Mouse (Mus musculus) ovary, adult 2 months (tissue): ENCODE data around the gene Ankmy1. TPM values are rescaled to one million over a fixed set of nuclear protein-coding genes. Genes with fewer than 3 reads are reported as not detected.

ENCODE experiments used
- polyA plus RNA-seq: library from polyadenylated mRNA; depleted of rRNA; stranded (reverse); fragments of >200 nt; gene quantifications from 2 replicates; pipeline ENCODE4 v1.2.3, GENCODE M21; 2012; rRNA removed

Ankmy1 gene
- 0.60 and 0.76 TPM in 2 replicates for polyA plus RNA-seq

DNA sequence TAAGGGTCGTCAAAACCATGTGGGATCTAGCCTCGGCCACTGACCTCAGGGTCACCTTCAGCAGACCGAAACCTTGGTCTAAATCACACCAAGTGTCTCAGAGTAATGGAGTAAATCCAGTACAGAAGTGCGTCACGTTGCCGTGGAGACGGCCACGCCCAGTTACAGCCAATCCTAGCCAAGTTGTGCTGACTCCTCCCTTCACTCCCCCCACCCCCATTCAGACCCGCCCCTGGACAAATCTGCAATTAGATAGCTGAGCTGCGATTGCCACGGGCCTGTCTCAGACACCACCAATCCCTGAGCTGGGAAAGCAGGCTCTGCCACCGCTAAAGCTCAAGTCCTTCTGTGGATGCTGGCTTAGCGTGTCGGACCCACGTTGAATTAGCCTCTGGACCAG is at the start of gene Ankmy1:
TSS of gene Ankmy1 (minus strand) at position 121 of the 400 bp plus-strand sequence.

DNA sequence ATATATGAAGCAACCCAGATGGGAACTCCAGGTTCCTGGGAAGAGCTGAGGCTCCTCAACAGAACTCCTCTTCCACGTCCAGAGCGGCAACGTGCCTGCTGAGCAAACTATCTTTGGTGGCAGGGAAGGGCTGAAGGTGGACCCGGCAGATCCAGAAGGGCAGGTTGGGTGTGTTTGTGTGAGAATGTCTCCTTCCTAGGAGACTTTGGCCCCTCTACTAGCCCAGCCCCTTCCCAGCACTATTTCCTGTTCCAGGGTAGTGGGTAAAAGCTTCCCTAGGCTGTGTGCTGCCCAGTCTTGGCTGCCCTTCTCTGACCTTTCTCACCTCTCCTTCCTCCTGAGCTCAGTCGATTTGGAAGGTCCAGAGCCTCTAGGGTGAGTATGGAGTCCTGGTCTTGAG is 47.9 kb upstream of the Ankmy1 start, which contains the start of gene Gpr35:
TSS of gene Gpr35 (plus strand) at position 259 of the 400 bp plus-strand sequence.

DNA sequence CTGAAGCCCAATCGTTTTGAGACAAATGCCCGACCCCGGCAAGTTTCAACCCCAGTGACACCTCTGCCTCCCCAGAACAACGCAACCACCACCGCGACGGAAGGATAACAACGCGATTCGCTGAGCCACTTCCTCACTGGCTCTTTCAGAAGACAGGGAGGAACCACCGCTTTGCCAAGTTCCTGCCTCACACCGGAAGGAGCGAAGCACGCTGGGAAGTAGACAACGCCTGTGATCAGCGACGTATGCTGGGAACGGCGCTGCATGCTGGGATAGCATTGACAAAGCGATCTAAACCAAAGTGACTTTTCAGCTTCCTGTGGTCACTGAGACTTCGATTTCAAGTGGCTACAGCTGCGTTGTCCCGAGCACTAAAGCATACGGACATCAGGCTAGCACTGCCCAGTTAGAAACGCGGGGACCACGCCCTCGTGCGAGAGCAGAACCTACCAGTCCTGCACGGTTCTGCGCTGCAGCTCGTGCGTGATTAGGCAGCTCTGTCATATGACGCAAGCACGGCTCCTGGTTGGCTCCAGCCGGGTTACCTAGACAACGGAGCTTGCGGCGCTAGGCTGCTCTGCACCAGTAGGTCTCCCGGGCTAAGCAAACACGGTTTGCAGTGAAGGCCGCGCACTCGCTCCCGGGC is 31.6 kb upstream of the Ankmy1 start, which contains the start of gene Capn10:
TSS of gene Capn10 (plus strand) at position 195 of the 646 bp plus-strand sequence.

DNA sequence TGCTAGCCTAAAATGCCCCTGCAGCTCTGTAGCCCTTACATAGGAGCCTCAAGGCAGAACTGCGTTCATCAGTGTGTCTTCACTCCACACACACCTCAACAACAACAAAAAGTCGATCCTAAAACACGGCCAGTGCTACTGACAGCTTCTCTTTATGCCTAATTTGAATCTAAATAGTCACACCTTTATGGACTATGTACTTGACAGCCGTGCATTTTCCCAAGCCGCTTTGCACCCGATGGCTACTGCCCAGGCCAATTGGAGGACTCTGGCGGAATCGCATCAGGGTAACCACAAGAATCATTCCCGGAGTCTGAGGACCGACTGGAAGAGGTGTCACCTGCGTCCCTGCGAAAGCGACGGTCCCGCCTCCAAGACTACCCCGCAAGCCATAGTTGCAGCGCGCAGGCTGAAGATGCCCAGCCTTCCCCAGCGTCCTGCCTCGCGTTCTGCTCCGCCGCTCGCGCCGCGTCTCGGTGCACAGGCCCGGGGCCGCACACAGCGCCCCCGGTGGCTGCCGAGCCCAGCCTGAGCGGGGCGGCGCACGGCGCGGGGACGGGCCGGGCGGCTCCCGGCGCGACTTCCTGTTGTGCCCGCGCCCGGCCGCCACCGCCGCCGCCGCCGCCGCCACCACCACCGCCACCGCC is 7.7 kb upstream of the Ankmy1 start, which contains the start of gene Rnpepl1:
TSS of gene Rnpepl1 (plus strand) at position 545 of the 647 bp plus-strand sequence.

DNA sequence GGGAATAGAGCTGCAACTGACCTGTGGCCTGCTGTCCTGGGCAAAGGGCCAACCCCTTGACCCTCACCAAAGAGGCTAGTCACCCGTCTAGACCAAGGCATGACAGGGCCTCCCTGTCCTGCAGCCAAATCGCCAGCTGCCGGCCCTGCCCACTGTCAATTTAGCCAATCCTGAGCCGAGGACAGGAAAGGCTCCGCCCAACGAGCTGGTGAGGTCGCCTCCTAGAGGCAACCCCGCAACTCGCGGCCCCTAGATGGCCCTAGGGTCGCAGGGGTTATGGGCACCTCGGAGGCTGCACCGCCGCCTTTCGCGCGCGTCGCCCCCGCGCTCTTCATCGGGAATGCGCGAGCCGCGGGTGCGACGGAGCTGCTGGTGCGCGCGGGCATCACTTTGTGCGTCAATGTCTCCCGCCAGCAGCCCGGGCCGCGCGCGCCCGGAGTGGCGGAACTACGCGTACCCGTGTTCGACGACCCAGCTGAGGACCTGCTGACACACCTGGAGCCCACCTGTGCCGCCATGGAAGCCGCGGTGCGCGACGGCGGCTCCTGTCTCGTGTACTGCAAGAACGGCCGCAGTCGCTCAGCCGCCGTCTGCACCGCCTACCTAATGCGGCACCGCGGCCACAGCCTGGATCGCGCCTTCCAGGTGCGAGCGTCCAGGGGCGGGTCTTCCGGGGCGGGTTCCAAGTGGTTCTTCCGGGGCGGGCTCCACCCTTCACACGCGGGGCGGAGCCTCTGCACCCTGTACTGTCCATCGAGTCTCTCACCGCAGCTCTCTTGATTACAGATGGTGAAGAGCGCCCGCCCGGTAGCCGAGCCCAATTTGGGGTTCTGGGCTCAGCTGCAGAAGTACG is 4.3 kb upstream of the Ankmy1 start, which contains the start of gene Dusp28:
TSS of gene Dusp28 (plus strand) at position 203 of the 853 bp plus-strand sequence.

DNA sequence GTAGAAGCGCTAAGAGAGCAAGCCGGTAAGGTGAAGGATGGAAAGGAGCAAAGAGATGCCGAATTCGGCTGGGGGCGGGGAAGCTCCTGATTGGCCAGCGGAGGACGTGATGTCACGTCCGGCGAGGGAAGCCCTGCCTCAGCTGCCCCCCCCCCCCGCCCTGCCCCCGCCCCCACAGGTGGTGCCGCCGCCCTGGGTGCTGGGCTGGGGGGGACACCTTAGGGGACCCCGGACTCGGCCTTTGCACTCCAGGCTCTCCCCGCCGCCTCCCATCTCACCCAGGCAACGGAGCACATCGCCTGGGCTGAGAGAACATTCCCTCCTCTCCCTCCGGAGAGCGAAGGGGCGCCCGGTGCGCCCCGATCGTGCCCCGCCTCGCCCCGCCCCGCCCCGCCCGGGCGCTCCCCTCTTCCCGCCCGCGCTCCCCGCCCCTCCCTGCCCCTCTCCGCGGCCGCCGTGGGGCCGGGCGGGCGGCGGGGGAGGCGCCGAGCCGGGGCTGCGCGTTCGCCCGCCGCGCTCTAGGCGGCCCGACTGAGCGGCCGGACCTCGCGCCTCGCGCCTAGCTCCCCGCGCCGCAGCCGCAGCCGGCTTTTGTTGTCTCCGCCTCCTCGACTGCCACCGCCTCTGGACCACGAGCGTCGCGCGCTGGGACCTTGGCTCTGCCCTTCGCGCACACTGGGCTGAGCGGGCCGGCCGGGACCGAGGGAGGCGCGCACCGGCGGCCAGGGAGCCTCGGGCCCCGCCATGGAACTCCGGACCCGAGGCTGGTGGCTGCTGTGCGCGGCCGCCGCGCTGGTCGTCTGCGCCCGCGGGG is 71.3 kb downstream of the Ankmy1 start, which contains the start of gene Gpc1:
TSS of gene Gpc1 (plus strand) at position 458 of the 814 bp plus-strand sequence.

Other genes starting within 250 kb of the Ankmy1 start
- gene Gpc1, start 71.3 kb downstream of the Ankmy1 start, polyA plus RNA-seq: 99.9 and 114 TPM in 2 replicates
- 44.4 and 52.9 TPM in 2 replicates for gene Dusp28, start 4.1 kb upstream of the Ankmy1 start, polyA plus RNA-seq
- 211 and 246 TPM in 2 replicates for gene Rnpepl1, start 7.9 kb upstream of the Ankmy1 start, polyA plus RNA-seq
- gene Capn10, start 31.5 kb upstream of the Ankmy1 start, polyA plus RNA-seq: 50.7 and 56.3 TPM in 2 replicates
- gene Gpr35, start 48.0 kb upstream of the Ankmy1 start, polyA plus RNA-seq: 4.5 and 4.9 TPM in 2 replicates
- 0.87 and 2.1 TPM in 2 replicates for gene Aqp12, start 103.4 kb upstream of the Ankmy1 start, polyA plus RNA-seq
- 6.2 and 7.1 TPM in 2 replicates for gene Kif1a, start 199.0 kb upstream of the Ankmy1 start, polyA plus RNA-seq
- gene Agxt, start 232.3 kb upstream of the Ankmy1 start, polyA plus RNA-seq: 0.53 TPM in 1 of 2 replicates, not detected in the other